Mouse (Mus musculus): ENCODE measurements around the gene Ache.

GRCm38 (mm10) chr5:137277360-137278342 lies 9.7 kb upstream of the Ache start:
- TF ChIP-seq CTCF (IDR thresholded peaks at IDR 0.05; ENCODE audit: control insufficient read depth, insufficient read depth, low read length), result peak; percentile 27; the same call in 1 of the 2 replicates
- TF ChIP-seq POLR2A (IDR thresholded peaks at IDR 0.05; ENCODE audit: borderline replicate concordance, control insufficient read depth, low read depth, low read length), result no peak
